ENCODE assay signal across 9 mouse cellular contexts in the genomic region with DNA sequence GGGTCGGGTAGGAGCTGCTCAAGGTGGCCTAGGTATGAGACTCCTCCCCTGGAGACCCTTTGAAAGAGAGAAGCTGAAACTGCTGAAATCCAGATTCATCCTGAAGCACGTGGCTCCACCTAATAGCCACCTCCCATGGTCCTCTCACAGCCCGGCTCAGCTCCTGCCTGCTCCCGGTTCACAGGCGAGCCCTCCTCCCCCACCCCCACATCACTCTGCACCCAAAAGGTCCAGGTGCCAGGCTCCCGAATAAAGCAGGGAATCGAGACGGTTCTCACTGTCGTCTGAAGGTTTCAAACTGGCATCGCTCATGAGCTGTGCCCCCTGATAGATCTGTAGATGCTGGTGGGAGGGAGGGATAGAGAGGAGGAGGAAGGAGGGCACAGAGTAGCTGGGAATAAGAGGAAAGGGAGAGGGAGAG. TPM values are rescaled to one million over a fixed set of nuclear protein-coding genes. Genes with fewer than 3 reads are reported as not detected.
DNase-seq lines count a peak whose midpoint lies in the region; ATAC-seq lines count a peak whose summit lies in the region.
"Had no signal": no experiment of that assay in that cellular context is flagged by ENCODE, and none has a peak within 500 bp of the region (broad histone marks: within the 10 kb centered on the region; RNA-seq: fewer than 3 reads in every experiment).

No protein-coding gene starts in this region.

- no peak overlapping the region for H3K27ac ChIP-seq in limb, embryonic 11.5 days (replicated peaks; ENCODE audit: low read depth, low read length)
- H3K27ac ChIP-seq in stomach, embryonic 16.5 days (ENCODE audit: low read length) = no peak overlapping the region; the same call in 1 of the 2 replicates

- no peak for ATAC-seq in CD4-positive, CD25-positive, alpha-beta regulatory T cell, adult 4 months
- no peak for ATAC-seq in limb, embryonic 11.5 days (ENCODE audit: insufficient number of reproducible peaks, low FRiP score, low TSS enrichment, low read depth)
- peak; percentile 35; the same call in 1 of the 2 replicates for ATAC-seq in stomach, embryonic 16.5 days (ENCODE audit: insufficient read depth, low FRiP score)

- H3K27me3 ChIP-seq in limb, embryonic 11.5 days (ENCODE audit: control insufficient read depth, insufficient read depth, low read length) = no peaks in the 10 kb centered on the region
- no peaks in the 10 kb centered on the region for H3K27me3 ChIP-seq in stomach, embryonic 16.5 days (ENCODE audit: control insufficient read depth, insufficient read depth, low read length)

- 3% methylated on average over 10 of the region's 10 CpGs for WGBS in limb, embryonic 11.5 days
- WGBS in stomach, embryonic 16.5 days = under 1% methylated on average over 10 of the region's 10 CpGs

- DNase-seq in CD4-positive, CD25-positive, alpha-beta regulatory T cell, adult 2 months (ENCODE audit: low read depth, low spot score) = peak; percentile 36
- peak; percentile 42 for DNase-seq in retina, embryonic 14.5 days (ENCODE audit: low spot score)
- no peak for DNase-seq in retina, postnatal 1 day
- DNase-seq in limb, embryonic 11.5 days (ENCODE audit: low spot score) = peak; percentile 38
- DNase-seq in adipocyte (ENCODE audit: low spot score) = no peak
- no peak for DNase-seq in adrenal gland, adult 8-10 months

- peak overlapping the region; percentile 12 for H3K4me3 ChIP-seq in limb, embryonic 11.5 days (ENCODE audit: low read depth, low read length)
- H3K4me3 ChIP-seq in stomach, embryonic 16.5 days (replicated peaks; ENCODE audit: low read length) = peak overlapping the region; percentile 42

- peak overlapping the region; percentile 50 for H3K4me2 ChIP-seq in limb, embryonic 11.5 days (ENCODE audit: low read depth, severe bottlenecking)
- H3K4me2 ChIP-seq in stomach, embryonic 16.5 days (ENCODE audit: low read depth, low read length) = peak overlapping the region; percentile 68

- H3K4me1 ChIP-seq in limb, embryonic 11.5 days (ENCODE audit: control insufficient read depth, insufficient read depth, low read length) = no peaks in the 10 kb centered on the region
- peaks cover 5% of the 10 kb centered on the region; the same call in 1 of the 2 replicates for H3K4me1 ChIP-seq in stomach, embryonic 16.5 days (ENCODE audit: control insufficient read depth, insufficient read depth, low read length)

- no peak overlapping the region for H3K9ac ChIP-seq in limb, embryonic 11.5 days (ENCODE audit: low read length)
- H3K9ac ChIP-seq in stomach, embryonic 16.5 days (ENCODE audit: low read length) = peak overlapping the region; percentile 65

- H3K36me3 ChIP-seq in limb, embryonic 11.5 days (ENCODE audit: control insufficient read depth, insufficient read depth, low read length) = no peaks in the 10 kb centered on the region
- H3K36me3 ChIP-seq in stomach, embryonic 16.5 days (ENCODE audit: control insufficient read depth, insufficient read depth, low read length) = no peaks in the 10 kb centered on the region

- no peaks in the 10 kb centered on the region for H3K9me3 ChIP-seq in limb, embryonic 11.5 days (ENCODE audit: control insufficient read depth, low read length)
- H3K9me3 ChIP-seq in stomach, embryonic 16.5 days (replicated peaks; ENCODE audit: control insufficient read depth, low read length) = no peaks in the 10 kb centered on the region

RNA-seq across cellular contexts. Expression of gene Rita1, which starts 7.1 kb away (rescaled TPM):
- 1 to 10 TPM; 2.2 to 6.3 TPM for polyA plus RNA-seq in CD4-positive, CD25-positive, alpha-beta regulatory T cell, adult 4 months (2017; shearing (Covaris generic))
- polyA plus RNA-seq in limb, embryonic 11.5 days (2014; fragmentation: Nextera tagmentation; extraction: Ambion mirVana) = 11.6 and 13.5 TPM in 2 replicates
- 13.4 and 13.5 TPM in 2 replicates for polyA plus RNA-seq in stomach, embryonic 16.5 days (2015; fragmentation: Nextera tagmentation; extraction: Ambion mirVana)
- 10 to 100 TPM; 17.0 to 30.2 (median 22.3) TPM for total RNA-seq in adrenal gland, adult 8-10 months (2022)

RNA-seq across cellular contexts. Expression of gene Ddx54, which starts 7.3 kb away (rescaled TPM):
- 10 to 100 TPM; 14.4 to 18.6 TPM for polyA plus RNA-seq in CD4-positive, CD25-positive, alpha-beta regulatory T cell, adult 4 months (2017; shearing (Covaris generic))
- polyA plus RNA-seq in limb, embryonic 11.5 days (2014; fragmentation: Nextera tagmentation; extraction: Ambion mirVana) = 33.1 and 33.5 TPM in 2 replicates
- polyA plus RNA-seq in stomach, embryonic 16.5 days (2015; fragmentation: Nextera tagmentation; extraction: Ambion mirVana) = 41.9 and 45.6 TPM in 2 replicates
- 10 to 100 TPM; 44.1 to 57.3 (median 56.5) TPM for total RNA-seq in adrenal gland, adult 8-10 months (2022)

RNA-seq across cellular contexts. Expression of gene Iqcd, which starts 16.4 kb away (rescaled TPM):
- polyA plus RNA-seq in CD4-positive, CD25-positive, alpha-beta regulatory T cell, adult 4 months (2017; shearing (Covaris generic)) = 1 to 10 TPM in 1 of 2 experiments, under 1 TPM in 1; 0.40 to 1.1 TPM
- 0.27 and 0.40 TPM in 2 replicates for polyA plus RNA-seq in limb, embryonic 11.5 days (2014; fragmentation: Nextera tagmentation; extraction: Ambion mirVana)
- 0.34 and 0.67 TPM in 2 replicates for polyA plus RNA-seq in stomach, embryonic 16.5 days (2015; fragmentation: Nextera tagmentation; extraction: Ambion mirVana)
- total RNA-seq in adrenal gland, adult 8-10 months (2022) = 1 to 10 TPM in 2 of 4 experiments, under 1 TPM in 2; 0.42 to 1.8 (median 1.1) TPM
- total RNA-seq: hematopoietic stem cell, adult 5-6 weeks had no signal

RNA-seq across cellular contexts. Expression of gene Tpcn1, which starts 16.8 kb away (rescaled TPM):
- polyA plus RNA-seq in CD4-positive, CD25-positive, alpha-beta regulatory T cell, adult 4 months (2017; shearing (Covaris generic)) = 10 to 100 TPM; 14.7 to 17.4 TPM
- polyA plus RNA-seq in limb, embryonic 11.5 days (2014; fragmentation: Nextera tagmentation; extraction: Ambion mirVana) = 13.9 and 15.2 TPM in 2 replicates
- polyA plus RNA-seq in stomach, embryonic 16.5 days (2015; fragmentation: Nextera tagmentation; extraction: Ambion mirVana) = 21.5 and 23.8 TPM in 2 replicates
- total RNA-seq in adrenal gland, adult 8-10 months (2022) = 10 to 100 TPM; 33.9 to 44.5 (median 40.0) TPM

RNA-seq across cellular contexts. Expression of gene Cfap73, which starts 28.8 kb away (rescaled TPM):
- not detected for polyA plus RNA-seq in CD4-positive, CD25-positive, alpha-beta regulatory T cell, adult 4 months (2017; shearing (Covaris generic))
- polyA plus RNA-seq in limb, embryonic 11.5 days (2014; fragmentation: Nextera tagmentation; extraction: Ambion mirVana) = not detected in 2 replicates
- not detected in 2 replicates for polyA plus RNA-seq in stomach, embryonic 16.5 days (2015; fragmentation: Nextera tagmentation; extraction: Ambion mirVana)
- total RNA-seq in adrenal gland, adult 8-10 months (2022) = under 1 TPM in 3 of 4 experiments, not detected in 1; 0.32 to 0.63 (median 0.46) TPM
- total RNA-seq: hematopoietic stem cell, adult 5-6 weeks had no signal

Comparison
In these comparisons a context has a peak if more than half of its experiments do, and no peak if none do; other contexts are left out.
1. DNase-seq: peak in CD4-positive, CD25-positive, alpha-beta regulatory T cell, adult 2 months (single experiment), retina, embryonic 14.5 days (single experiment) and limb, embryonic 11.5 days (single experiment); none in retina, postnatal 1 day (single experiment), adipocyte (single experiment) and adrenal gland, adult 8-10 months (single experiment).